Mouse (Mus musculus): ENCODE measurements around the gene Wdcp.
"Not testable (repeated sequence)": the region's sequence is repeated elsewhere in the genome, so short reads cannot be mapped to it uniquely, and the experiment has no call there.

GRCm38 (mm10) chr12:4886581-4886980, 43.5 kb downstream of the Wdcp start:
- TF ChIP-seq POLR2A (IDR thresholded peaks at IDR 0.05; ENCODE audit: control insufficient read depth, low read depth, low read length); CTCF (IDR thresholded peaks at IDR 0.05; ENCODE audit: control insufficient read depth, insufficient read depth, insufficient replicate concordance, low read depth, low read length): not testable (repeated sequence)
